Mouse (Mus musculus) neutrophil, adult 65 days (primary cell): ENCODE results near the gene Smyd4. TPM values are rescaled to one million over a fixed set of nuclear protein-coding genes. Genes with fewer than 3 reads are reported as not detected.

Experiments used
- total RNA-seq: library from RNA; stranded (reverse); gene quantifications from 2 replicates; pipeline ENCODE4 v1.2.4, GENCODE M21; 2023

Gene Smyd4
- 2.2 and 2.4 TPM in 2 replicates for total RNA-seq

DNA sequence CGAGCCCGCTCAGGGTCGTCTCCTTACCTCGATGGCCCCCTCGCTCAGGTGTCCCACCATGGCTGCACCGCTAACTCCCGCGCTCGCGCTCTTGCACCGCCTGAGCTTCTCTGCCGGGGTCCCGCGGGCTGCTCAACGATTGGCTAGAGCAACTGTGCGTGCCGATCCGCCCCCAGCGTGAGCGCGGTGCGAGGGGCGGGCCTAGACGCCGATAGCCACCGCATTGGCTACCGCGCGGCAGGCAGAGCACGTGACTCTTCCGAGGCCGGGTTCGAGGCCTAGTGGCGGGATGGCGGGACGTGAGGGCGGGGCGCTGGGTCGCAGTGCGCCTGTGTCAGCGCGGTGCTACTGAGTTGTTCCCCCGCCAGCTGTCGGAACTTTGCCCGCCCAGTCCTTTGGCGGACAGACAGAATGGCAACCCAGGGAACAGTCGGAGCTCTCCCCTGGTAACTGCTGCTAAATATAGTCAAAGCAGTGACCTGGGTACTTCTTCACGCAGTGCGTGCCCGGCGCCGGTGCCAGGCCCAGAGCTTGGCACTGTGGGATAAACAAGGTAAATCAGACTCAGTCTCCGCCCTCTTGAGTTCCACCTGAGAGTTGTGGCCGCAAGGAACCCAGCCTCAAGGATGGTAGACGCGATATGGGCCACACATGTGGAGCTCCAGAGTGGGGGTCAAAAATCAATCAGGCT, at the start of gene Smyd4, which contains the start of gene Rpa1:
TSS of gene Smyd4 (plus strand) at position 235 of the 691 bp plus-strand sequence.
TSS of gene Rpa1 (minus strand) at position 126 of the 691 bp plus-strand sequence.

DNA sequence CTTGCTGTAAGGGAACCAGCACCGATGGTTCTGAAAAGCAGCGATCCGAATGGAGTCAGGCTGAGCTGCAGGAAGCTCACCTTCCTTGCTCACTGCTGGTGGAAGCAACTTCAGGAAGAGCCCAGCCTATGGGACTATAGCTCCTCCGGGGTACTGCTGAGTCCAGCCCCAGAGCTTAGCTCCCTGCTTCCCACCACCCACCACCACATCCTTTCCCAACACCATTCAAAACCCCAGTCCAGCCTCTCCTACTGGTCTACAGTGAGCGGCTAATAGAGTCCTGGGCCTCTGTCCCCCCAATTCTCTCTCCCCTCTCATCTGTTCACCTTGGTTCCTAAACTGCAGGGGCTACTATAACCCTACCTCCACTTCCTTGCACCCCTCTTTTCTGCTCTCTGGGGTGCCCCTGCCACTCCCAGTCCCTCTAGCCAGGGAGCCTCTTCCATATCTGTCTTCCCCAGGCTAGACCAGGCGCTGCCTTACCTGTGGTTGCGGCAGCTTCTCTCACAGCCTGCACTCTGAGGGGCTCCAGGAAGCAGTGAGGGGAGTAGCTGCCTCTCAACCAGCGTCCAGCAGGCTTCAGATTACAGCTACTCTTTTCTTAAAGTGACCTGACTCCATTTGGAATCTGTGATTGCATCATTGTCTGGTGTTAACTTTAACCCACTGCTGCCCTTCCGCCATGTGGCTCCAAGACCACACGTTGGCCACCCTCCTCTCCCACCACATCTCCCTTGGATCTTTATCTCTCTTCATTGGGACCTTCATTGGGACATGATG, 74.0 kb downstream of the Smyd4 start, which contains the start of gene Serpinf1:
TSS of gene Serpinf1 (minus strand) at position 689 of the 780 bp plus-strand sequence.

DNA sequence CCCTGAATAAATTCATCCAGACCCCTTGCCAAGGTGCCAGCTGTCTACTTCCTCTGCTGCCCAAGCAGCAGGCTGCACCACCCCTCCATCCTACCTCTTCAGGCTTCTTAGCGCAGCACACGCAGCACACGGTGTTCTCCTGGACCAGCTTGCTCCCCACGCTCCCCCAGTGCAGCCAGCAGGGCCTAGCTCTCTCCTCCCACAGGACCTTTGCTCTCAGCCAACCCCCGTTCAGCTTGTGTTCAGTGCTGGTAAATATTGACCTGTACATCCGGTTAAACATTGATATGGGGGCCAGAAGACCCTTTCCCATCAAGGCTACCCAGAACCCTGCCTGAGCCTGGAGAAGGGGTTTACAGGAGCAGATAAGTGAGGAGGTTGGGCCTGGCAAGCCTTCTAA, 91.1 kb downstream of the Smyd4 start, which contains the start of gene Serpinf2:
TSS of gene Serpinf2 (minus strand) at position 229 of the 400 bp plus-strand sequence.

DNA sequence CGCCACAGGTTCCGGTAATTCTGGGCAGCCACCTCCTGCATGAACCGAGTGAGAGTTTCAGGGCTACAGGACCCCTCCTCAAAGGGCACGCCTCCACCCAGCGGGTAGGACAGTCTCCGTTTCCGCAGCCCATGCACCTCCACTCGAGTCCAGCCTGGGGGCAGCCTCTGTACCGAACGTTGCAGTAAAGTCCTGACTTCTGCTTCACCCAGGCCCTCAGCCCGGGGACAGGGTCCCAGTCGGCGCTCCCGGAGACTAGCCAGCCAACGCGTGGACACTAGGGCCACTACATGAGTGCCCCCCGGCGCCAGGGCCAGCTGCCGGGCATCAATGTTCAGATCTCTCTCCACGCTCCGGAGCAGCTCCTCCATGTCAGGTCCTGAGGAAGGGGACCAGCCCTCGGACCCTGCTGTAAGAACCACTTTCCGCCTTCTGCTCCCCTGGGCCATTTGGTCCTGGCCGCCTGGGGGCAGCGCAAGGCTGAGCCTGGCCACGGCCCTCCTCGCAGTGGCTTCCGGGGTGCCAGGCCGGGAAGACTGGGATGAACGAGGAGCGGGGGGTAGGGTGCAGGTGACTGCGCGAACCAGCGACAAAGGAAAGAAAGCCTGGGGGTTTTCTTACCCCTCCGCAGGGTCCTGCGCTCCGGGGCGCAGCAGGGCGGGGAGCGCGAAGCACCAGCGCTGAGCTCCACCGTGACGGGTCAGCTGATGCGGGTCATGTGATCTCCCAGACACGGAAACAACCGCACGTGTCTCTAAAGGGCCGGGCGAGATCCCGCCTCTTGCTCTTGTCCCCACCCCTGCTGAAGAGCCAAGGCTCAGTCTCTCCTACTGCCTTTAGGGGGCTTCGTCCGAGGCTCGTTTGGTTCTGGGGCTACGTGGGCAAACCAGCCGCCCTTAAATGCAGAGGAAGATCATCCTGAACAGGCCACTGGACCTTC, 106.0 kb downstream of the Smyd4 start, which contains the start of gene Wdr81:
TSS of gene Wdr81 (minus strand) at position 727 of the 940 bp plus-strand sequence.

Other genes starting within 250 kb of the Smyd4 start
- gene Hic1, start 178.9 kb upstream of the Smyd4 start, total RNA-seq: 4.1 and 7.8 TPM in 2 replicates
- 3.4 and 5.3 TPM in 2 replicates for gene Ovca2, start 169.6 kb upstream of the Smyd4 start, total RNA-seq
- gene Dph1, start 157.2 kb upstream of the Smyd4 start, total RNA-seq: 2.2 and 2.7 TPM in 2 replicates
- gene Rtn4rl1, start 154.7 kb upstream of the Smyd4 start, total RNA-seq: 0.16 TPM in 1 of 2 replicates, not detected in the other
- 46.0 and 60.1 TPM in 2 replicates for gene Rpa1, start 109 bp upstream of the Smyd4 start, total RNA-seq
- gene Serpinf1, start 74.3 kb downstream of the Smyd4 start, total RNA-seq: 12.8 and 20.2 TPM in 2 replicates
- 0.28 TPM in 1 of 2 replicates, not detected in the other for gene Serpinf2, start 91.2 kb downstream of the Smyd4 start, total RNA-seq
- gene Wdr81, start 106.3 kb downstream of the Smyd4 start, total RNA-seq: 27.5 and 41.1 TPM in 2 replicates
- 5.6 and 7.5 TPM in 2 replicates for gene Tlcd2, start 113.3 kb downstream of the Smyd4 start, total RNA-seq
- 101 and 113 TPM in 2 replicates for gene Prpf8, start 138.4 kb downstream of the Smyd4 start, total RNA-seq
- 0.84 and 0.85 TPM in 2 replicates for gene Rilp, start 161.7 kb downstream of the Smyd4 start, total RNA-seq
- gene Scarf1, start 165.1 kb downstream of the Smyd4 start, total RNA-seq: 0.79 and 1.1 TPM in 2 replicates
- gene Slc43a2, start 183.3 kb downstream of the Smyd4 start, total RNA-seq: 48.8 and 80.5 TPM in 2 replicates
- 231 and 247 TPM in 2 replicates for gene Pitpna, start 239.7 kb downstream of the Smyd4 start, total RNA-seq